Mouse (Mus musculus) heart, adult 2 months (tissue): ENCODE data around the gene Clstn3. TPM values are rescaled to one million over a fixed set of nuclear protein-coding genes. Genes with fewer than 3 reads are reported as not detected.

Source experiments
- DNase-seq, 2 experiments: peaks; one replicate each; pipeline ENCODE4 v3.0.0; 2021
- H3K27ac ChIP-seq: fragments of 200-600 bp; 2 replicates; pipeline ENCODE4 v1.8.1; 2022
- H3K27me3 ChIP-seq: fragments of 200-500 bp; 2 replicates; pipeline ENCODE4 v1.6.1; 2012; ENCODE audit warnings: mild to moderate bottlenecking, low read length, inconsistent platforms, mixed read lengths; ENCODE audit not compliant: control insufficient read depth, insufficient read depth
- H3K36me3 ChIP-seq: fragments of 200-500 bp; 2 replicates; pipeline ENCODE4 v1.6.1; 2012; ENCODE audit warnings: low read length, inconsistent platforms; ENCODE audit not compliant: control insufficient read depth, insufficient read depth
- H3K4me1 ChIP-seq: fragments of 200-500 bp; 2 replicates; pipeline ENCODE4 v1.6.1; 2011; ENCODE audit warnings: low read length; ENCODE audit not compliant: control insufficient read depth, insufficient read depth
- H3K4me3 ChIP-seq: fragments of 200-600 bp; 2 replicates; pipeline ENCODE4 v1.8.1; 2022
- H3K79me2 ChIP-seq: fragments of 200-500 bp; replicated peaks from 2 replicates; pipeline ENCODE4 v1.6.1; 2012; ENCODE audit warnings: mild to moderate bottlenecking, inconsistent platforms, low read length, moderate library complexity, mixed read lengths; ENCODE audit not compliant: control insufficient read depth, insufficient read depth
- H3K9ac ChIP-seq: fragments of 200-500 bp; 2 replicates; pipeline ENCODE4 v1.6.1; 2012; ENCODE audit warnings: low read depth, mild to moderate bottlenecking, control low read depth, inconsistent platforms, low read length, mixed read lengths
- CTCF ChIP-seq: fragments of 200-600 bp; IDR thresholded peaks from 2 replicates; pipeline ENCODE4 v1.8.1; 2022; ENCODE audit warnings: antibody characterized with exemption, mild to moderate bottlenecking, moderate library complexity
- EP300 ChIP-seq: fragments of 200-500 bp; IDR thresholded peaks from 2 replicates; pipeline ENCODE4 v1.6.1; 2011; ENCODE audit warnings: low read depth, low read length, control low read depth; ENCODE audit not compliant: insufficient read depth
- POLR2A ChIP-seq: fragments of 200-500 bp; IDR thresholded peaks from 2 replicates; pipeline ENCODE4 v1.6.1; 2011; ENCODE audit warnings: mild to moderate bottlenecking, low read depth, low read length, control low read depth; ENCODE audit not compliant: insufficient read depth
- WGBS: fragments of 180-500 bp; shearing (Covaris S2); methylation state at CpG from one replicate; pipeline ENCODE4 v1.1.7; 2018; 5-methylcytosine and 5-hydroxymethylcytosine counted together
- intact Hi-C: fragments of 180-260 bp; cut with DNase I; formaldehyde crosslinking; loops from one replicate; pipeline ENCODE4 v1.15.1; 2025
- polyA plus RNA-seq: library from polyadenylated mRNA; depleted of rRNA; stranded (reverse); fragments of >200 nt; gene quantifications from 2 replicates; pipeline ENCODE4 v1.2.3, GENCODE M21; 2012
- total RNA-seq, 2 experiments: library from RNA; stranded (reverse); gene quantifications; 2 replicates each; pipeline ENCODE4 v1.2.3; 2021

Gene Clstn3
- total and polyA plus RNA-seq, 3 experiments = 1.4 to 11.8 (median 1.9) TPM

DNA sequence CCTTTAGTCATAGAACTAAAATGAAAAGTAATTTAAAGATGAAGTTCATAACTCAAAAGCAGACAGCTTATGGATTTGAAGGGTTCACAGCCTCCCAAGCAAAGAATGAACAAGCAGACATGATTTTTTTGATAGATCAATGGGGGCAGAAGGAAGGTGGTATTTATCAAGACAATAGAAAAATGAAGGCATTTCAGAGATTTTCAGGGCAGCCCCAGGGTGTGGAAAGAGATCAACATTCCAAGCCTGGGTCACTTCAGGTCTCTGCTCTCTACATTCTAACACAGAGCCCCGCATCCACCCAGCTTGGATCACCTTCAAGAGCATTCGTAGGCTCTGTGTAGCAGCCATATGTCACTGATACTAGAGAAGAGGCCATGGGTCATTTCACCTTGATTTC lies 21.3 kb downstream of the Clstn3 start:
- TF ChIP-seq POLR2A (no peak), EP300 (no peak), CTCF (no peak)
- Histone ChIP-seq H3K27me3 (no peaks in the 10 kb centered on the region), H3K4me3 (no peak overlapping the region), H3K79me2 (no peaks in the 10 kb centered on the region), H3K4me1 (no peaks in the 10 kb centered on the region), H3K27ac (no peak overlapping the region), H3K9ac (no peak overlapping the region), H3K36me3 (no peaks in the 10 kb centered on the region)
- DNase-seq = no peak
- 72% methylated on average over 2 of the region's 2 CpGs for WGBS
- intact Hi-C loops = no loop called here

- no peak for TF ChIP-seq CTCF
- no peak for TF ChIP-seq EP300
- no peak for TF ChIP-seq POLR2A
- Histone ChIP-seq H3K79me2 (no peaks in the 10 kb centered on the region), H3K27ac (no peak overlapping the region), H3K27me3 (no peaks in the 10 kb centered on the region), H3K4me3 (no peak overlapping the region), H3K4me1 (no peaks in the 10 kb centered on the region), H3K9ac (no peak overlapping the region), H3K36me3 (no peaks in the 10 kb centered on the region)
- no peak for DNase-seq
- intact Hi-C loops = no loop called here
- WGBS = 71% methylated on average over 7 of the region's 7 CpGs
Observed at GRCm38 (mm10) chr6:124436245-124436644, 28.3 kb downstream of the Clstn3 start.

DNA sequence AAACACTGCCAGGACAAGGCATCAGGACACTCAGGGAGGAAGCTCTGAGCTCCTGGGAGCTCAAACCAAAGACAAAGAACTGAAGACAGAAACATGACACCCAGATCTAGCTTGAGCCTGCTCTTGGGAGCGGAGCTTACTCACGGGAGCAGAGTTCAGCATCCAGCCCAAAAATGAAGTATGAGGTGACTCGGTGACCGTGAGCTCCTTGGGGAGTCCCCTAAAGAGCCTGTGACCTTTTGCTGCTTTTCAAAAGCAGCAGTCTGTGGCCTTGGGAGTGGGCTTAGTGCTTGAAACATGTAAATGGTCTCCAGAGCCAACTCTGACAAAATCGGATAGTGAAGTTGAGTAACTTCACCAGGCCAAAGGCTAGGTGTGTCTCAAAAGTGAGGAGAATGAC lies 29.4 kb downstream of the Clstn3 start:
- TF ChIP-seq CTCF (no peak), POLR2A (no peak), EP300 (no peak)
- H3K27me3 ChIP-seq = no peaks in the 10 kb centered on the region
- 71% methylated on average over 5 of the region's 5 CpGs for WGBS

DNA sequence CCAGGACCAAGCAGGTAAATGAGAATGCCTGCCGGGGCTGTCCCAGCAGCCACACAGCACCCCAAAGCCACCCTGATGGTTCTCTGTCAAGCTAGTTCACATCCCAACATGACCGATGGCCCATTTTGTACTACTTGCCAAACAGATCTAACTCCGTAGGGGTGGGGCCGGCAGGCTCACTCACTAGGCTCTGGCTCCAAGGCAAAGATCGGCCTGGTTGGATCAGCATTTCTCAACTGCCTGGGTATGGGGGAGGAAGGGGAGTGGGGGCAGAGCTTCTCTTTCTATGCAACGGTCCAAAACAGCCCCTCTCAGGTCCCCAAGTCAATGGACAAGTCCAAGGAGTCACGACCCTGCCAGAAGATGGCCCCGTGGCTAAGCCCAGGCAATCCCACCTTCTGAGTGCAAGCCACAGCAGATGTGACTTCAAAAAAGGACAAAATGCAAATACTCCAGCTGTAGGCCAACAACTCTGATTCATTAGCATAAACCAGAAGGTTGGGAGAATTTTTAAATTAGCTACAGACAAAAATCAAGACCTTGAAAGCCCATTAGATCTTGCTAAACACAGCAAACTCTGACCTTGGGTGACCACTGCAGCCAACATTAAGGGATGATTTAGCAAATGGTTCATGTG lies 30.8 kb downstream of the Clstn3 start:
- no peaks in the 10 kb centered on the region for H3K36me3 ChIP-seq
- intact Hi-C loops = no loop called here
- no peaks in the 10 kb centered on the region for H3K79me2 ChIP-seq
- H3K4me1 ChIP-seq = no peaks in the 10 kb centered on the region
- TF ChIP-seq CTCF (no peak), EP300 (no peak)
- no peak for DNase-seq
- no peak overlapping the region for H3K4me3 ChIP-seq
- no peak overlapping the region for H3K27ac ChIP-seq
- 88% methylated on average over 8 of the region's 8 CpGs for WGBS
- H3K9ac ChIP-seq = no peak overlapping the region
- H3K27me3 ChIP-seq = no peaks in the 10 kb centered on the region

More for the DNA sequence above, 29.4 kb downstream of the Clstn3 start:
- Histone ChIP-seq H3K9ac (no peak overlapping the region), H3K36me3 (no peaks in the 10 kb centered on the region), H3K4me1 (no peaks in the 10 kb centered on the region), H3K79me2 (no peaks in the 10 kb centered on the region), H3K4me3 (no peak overlapping the region), H3K27ac (no peak overlapping the region)
- intact Hi-C loops = no loop called here
- no peak for DNase-seq

GRCm38 (mm10) chr6:124430784-124431495 lies 33.7 kb downstream of the Clstn3 start:
- no peaks in the 10 kb centered on the region for H3K27me3 ChIP-seq

DNA sequence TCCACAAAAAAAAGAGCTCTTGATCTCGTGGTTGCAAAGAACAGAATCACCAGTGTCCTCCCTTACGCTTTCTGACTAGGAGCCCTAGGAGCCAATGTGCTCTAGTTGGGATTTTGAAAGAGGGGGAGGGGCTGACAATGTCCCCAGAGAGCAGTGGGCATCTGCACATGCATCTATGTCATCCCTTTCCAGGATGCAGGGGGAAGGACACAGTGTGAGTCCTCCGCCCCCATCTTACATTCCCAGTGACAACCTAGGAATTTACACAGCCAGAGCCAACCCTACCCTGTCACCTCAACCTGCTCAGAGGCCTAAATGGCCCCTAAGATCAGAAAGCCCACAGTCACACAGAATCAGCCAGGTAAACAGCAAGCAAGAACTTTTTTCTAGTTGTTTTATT lies 34.2 kb downstream of the Clstn3 start:
- no peaks in the 10 kb centered on the region for H3K36me3 ChIP-seq
- no peak overlapping the region for H3K9ac ChIP-seq
- no peak overlapping the region for H3K4me3 ChIP-seq
- intact Hi-C loops = no loop called here
- 86% methylated on average over 3 of the region's 3 CpGs for WGBS
- H3K27me3 ChIP-seq = no peaks in the 10 kb centered on the region
- no peaks in the 10 kb centered on the region for H3K4me1 ChIP-seq
- no peaks in the 10 kb centered on the region for H3K79me2 ChIP-seq
- DNase-seq = no peak
- TF ChIP-seq POLR2A (no peak), CTCF (no peak), EP300 (no peak)
- H3K27ac ChIP-seq = no peak overlapping the region

More at GRCm38 (mm10) chr6:124430784-124431495, 33.7 kb downstream of the Clstn3 start:
- WGBS = 65% methylated on average over 8 of the region's 8 CpGs
- no peaks in the 10 kb centered on the region for H3K36me3 ChIP-seq
- intact Hi-C loops = no loop called here
- H3K27ac ChIP-seq = no peak overlapping the region
- DNase-seq = no peak
- no peak overlapping the region for H3K9ac ChIP-seq
- H3K4me3 ChIP-seq = no peak overlapping the region
- no peak for TF ChIP-seq EP300
- no peaks in the 10 kb centered on the region for H3K4me1 ChIP-seq
- no peaks in the 10 kb centered on the region for H3K79me2 ChIP-seq
